Mouse (Mus musculus) liver, postnatal 0 days (tissue): ENCODE results near the gene Dpyd.

Experiments
- CTCF ChIP-seq: sonication (generic); IDR thresholded peaks from 2 replicates; pipeline ENCODE4 v1.5.1; 2016; ENCODE audit warnings: antibody characterized with exemption, low read depth
- EP300 ChIP-seq: IDR thresholded peaks from 2 replicates; pipeline ENCODE4 v1.6.1; 2016; ENCODE audit warnings: antibody characterized with exemption, low read depth, mild to moderate bottlenecking

- TF ChIP-seq CTCF, result no peak
- no peak for TF ChIP-seq EP300
Observed at GRCm38 (mm10) chr3:119064746-119065145, 502.8 kb downstream of the Dpyd start.
